Mouse (Mus musculus) intestine, embryonic 15.5 days (tissue): ENCODE data around the gene Dyrk1b. TPM values are rescaled to one million over a fixed set of nuclear protein-coding genes. Genes with fewer than 3 reads are reported as not detected.

ENCODE experiments used
- polyA plus RNA-seq: library from polyadenylated mRNA; unstranded; fragments of >200 nt; fragmentation: Nextera tagmentation; extraction: Ambion mirVana; gene quantifications from 2 replicates; pipeline ENCODE4 v1.2.1, GENCODE M21; 2015

Gene Dyrk1b
- polyA plus RNA-seq, 1 experiment from 2014 or later: 7.3 TPM

Other genes starting within 250 kb of the Dyrk1b start
- gene Zfp780b, start 200.3 kb upstream of the Dyrk1b start, polyA plus RNA-seq: 13.7 and 14.4 TPM in 2 replicates
- gene Zfp850, start 165.4 kb upstream of the Dyrk1b start, polyA plus RNA-seq: 2.8 and 3.6 TPM in 2 replicates
- 247 and 249 TPM in 2 replicates for gene Psmc4, start 129.4 kb upstream of the Dyrk1b start, polyA plus RNA-seq
- gene Fcgbp, start 108.2 kb upstream of the Dyrk1b start, polyA plus RNA-seq: 99.5 and 129 TPM in 2 replicates
- gene 9530053A07Rik, start 50.0 kb upstream of the Dyrk1b start, polyA plus RNA-seq: 0.03 and 0.09 TPM in 2 replicates
- gene Fbl, start 9.8 kb upstream of the Dyrk1b start, polyA plus RNA-seq: 133 and 140 TPM in 2 replicates
- gene Eid2, start 88.4 kb downstream of the Dyrk1b start, polyA plus RNA-seq: 4.5 and 7.2 TPM in 2 replicates
- gene Eid2b, start 98.3 kb downstream of the Dyrk1b start, polyA plus RNA-seq: 8.1 and 9.4 TPM in 2 replicates
- 0.18 TPM in 1 of 2 replicates, not detected in the other for gene Selenov, start 111.7 kb downstream of the Dyrk1b start, polyA plus RNA-seq
- 5.7 and 6.0 TPM in 2 replicates for gene Dll3, start 122.8 kb downstream of the Dyrk1b start, polyA plus RNA-seq
- 165 and 169 TPM in 2 replicates for gene Timm50, start 132.6 kb downstream of the Dyrk1b start, polyA plus RNA-seq
- 67.9 and 75.6 TPM in 2 replicates for gene Supt5, start 159.3 kb downstream of the Dyrk1b start, polyA plus RNA-seq
- 1,085 and 1,147 TPM in 2 replicates for gene Rps16, start 171.2 kb downstream of the Dyrk1b start, polyA plus RNA-seq
- gene Plekhg2, start 193.1 kb downstream of the Dyrk1b start, polyA plus RNA-seq: 40.2 and 41.7 TPM in 2 replicates
- gene Zfp36, start 200.8 kb downstream of the Dyrk1b start, polyA plus RNA-seq: 27.2 and 28.1 TPM in 2 replicates
- gene Med29, start 213.2 kb downstream of the Dyrk1b start, polyA plus RNA-seq: 48.3 and 50.0 TPM in 2 replicates
- gene Paf1, start 213.5 kb downstream of the Dyrk1b start, polyA plus RNA-seq: 70.8 and 78.9 TPM in 2 replicates